Mouse (Mus musculus) cortical plate, adult 2 months (tissue): Measurements from ENCODE around the gene Cops7a.
A peak's percentile ranks its signal among the peaks of the same experiment; 100 is the strongest.

Experiments
- CTCF ChIP-seq: fragments of 200-500 bp; IDR thresholded peaks from 2 replicates; pipeline ENCODE4 v1.5.1; 2011; ENCODE audit warnings: mild to moderate bottlenecking, control low read depth, low read length; ENCODE audit not compliant: insufficient read depth; ENCODE audit errors: extremely low read depth
- POLR2A ChIP-seq: fragments of 200-500 bp; IDR thresholded peaks from 2 replicates; pipeline ENCODE4 v1.6.1; 2011; ENCODE audit warnings: mild to moderate bottlenecking, low read length, control low read depth; ENCODE audit not compliant: insufficient read depth; ENCODE audit errors: extremely low read depth

DNA sequence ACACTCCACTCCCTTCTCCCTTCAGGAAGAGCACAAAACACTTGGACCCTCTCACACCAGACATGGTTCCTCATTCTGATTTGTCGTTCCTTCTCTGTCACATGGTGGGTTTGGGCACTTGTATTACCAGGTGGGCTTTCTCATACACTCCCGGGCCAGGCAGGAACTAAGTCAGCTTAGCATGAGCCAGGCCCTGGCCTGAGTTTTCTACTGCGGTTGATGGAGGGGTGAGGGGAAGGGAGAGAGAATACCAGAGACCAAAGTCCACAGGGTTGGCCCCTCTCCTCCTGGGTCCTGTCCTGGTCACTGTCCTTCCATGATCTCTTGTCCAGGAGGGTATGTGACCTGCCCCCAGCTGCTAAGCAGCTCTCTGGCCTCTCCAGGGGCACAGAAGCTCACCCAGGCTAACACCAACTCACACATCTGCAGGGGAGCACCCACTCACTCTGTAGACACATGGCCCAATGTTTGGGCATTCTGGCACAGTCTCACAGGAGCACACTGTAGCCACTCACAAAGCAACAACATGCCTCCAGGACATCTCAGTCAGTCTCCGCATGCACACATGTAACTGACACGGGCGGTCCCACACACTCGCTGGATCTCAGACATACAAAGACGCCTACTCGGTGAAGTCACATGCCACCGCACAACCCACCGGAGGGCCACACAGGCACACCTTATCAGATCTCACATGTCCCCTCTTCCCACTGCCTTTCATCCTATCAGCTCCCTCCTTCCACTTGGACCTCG lies 49.2 kb downstream of the Cops7a start:
- TF ChIP-seq CTCF, result no peak
- TF ChIP-seq POLR2A, result peak; percentile 63
